Comparison of ENCODE assay signal across 17 mouse cellular contexts in genomic region chr5:140371671-140372070, GRCm38 (mm10). TPM values are rescaled to one million over a fixed set of nuclear protein-coding genes. Genes with fewer than 3 reads are reported as not detected.
A peak's percentile ranks its signal among the peaks of the same experiment; 100 is the strongest.
DNase-seq lines count a peak whose midpoint lies in the region; ATAC-seq and TF ChIP-seq lines count a peak whose summit lies in the region.
"Had no signal": no experiment of that assay in that cellular context is flagged by ENCODE, and none has a peak within 500 bp of the region (broad histone marks: within the 10 kb centered on the region; RNA-seq: fewer than 3 reads in every experiment).

No protein-coding gene starts in this region.

- WGBS in liver, adult 2 months, result 88% methylated on average over 3 of the region's 3 CpGs
- WGBS in liver, embryonic 11.5 days, result 81% methylated on average over 3 of the region's 3 CpGs

- H3K4me1 ChIP-seq in liver, adult 2 months (ENCODE audit: control insufficient read depth, insufficient read depth, low read length), result peaks cover 31% of the 10 kb centered on the region
- peaks cover 30% of the 10 kb centered on the region for H3K4me1 ChIP-seq in liver, embryonic 11.5 days (replicated peaks; ENCODE audit: control insufficient read depth, insufficient read depth, low read length)
- H3K4me1 ChIP-seq: embryonic facial prominence, embryonic 12.5 days had no signal

- no peaks in the 10 kb centered on the region for H3K36me3 ChIP-seq in liver, adult 2 months (ENCODE audit: control insufficient read depth, insufficient read depth, low read length)
- no peaks in the 10 kb centered on the region for H3K36me3 ChIP-seq in liver, embryonic 11.5 days (ENCODE audit: control insufficient read depth, insufficient read depth, low read length)
- H3K36me3 ChIP-seq: hindbrain, embryonic 10.5 days; neural tube, embryonic 15.5 days had no signal

- H3K9me3 ChIP-seq in liver, embryonic 11.5 days (ENCODE audit: control insufficient read depth, low read length), result no peaks in the 10 kb centered on the region
- H3K9me3 ChIP-seq: embryonic facial prominence, embryonic 12.5 days; hindbrain, embryonic 10.5 days; neural tube, embryonic 15.5 days had no signal

- TF ChIP-seq POLR2A in liver, adult 2 months (IDR thresholded peaks at IDR 0.05; ENCODE audit: extremely low read depth, insufficient read depth, low read length), result no peak

- no peaks in the 10 kb centered on the region for H3K27me3 ChIP-seq in liver, adult 2 months (ENCODE audit: control insufficient read depth, insufficient read depth, low read length)
- no peaks in the 10 kb centered on the region for H3K27me3 ChIP-seq in liver, embryonic 11.5 days (replicated peaks; ENCODE audit: control insufficient read depth, insufficient read depth, low read length)
- H3K27me3 ChIP-seq: embryonic facial prominence, embryonic 12.5 days; neural tube, embryonic 15.5 days had no signal

- no peak overlapping the region for H3K4me3 ChIP-seq in liver, adult 2 months (ENCODE audit: insufficient read depth, low read depth, low read length)
- no peak overlapping the region for H3K4me3 ChIP-seq in liver, embryonic 11.5 days (ENCODE audit: low read depth, low read length)
- H3K4me3 ChIP-seq: embryonic facial prominence, embryonic 12.5 days; gastrocnemius, adult 2 months; hindbrain, embryonic 10.5 days; neural tube, embryonic 15.5 days had no signal

- H3K4me2 ChIP-seq in liver, embryonic 11.5 days, result no peak overlapping the region
- H3K4me2 ChIP-seq: embryonic facial prominence, embryonic 12.5 days; neural tube, embryonic 15.5 days had no signal

- ATAC-seq in liver, embryonic 11.5 days (replicated peaks; ENCODE audit: low FRiP score), result no peak
- ATAC-seq: lung, postnatal 0 days had no signal

- TF ChIP-seq CTCF in liver, adult 2 months (IDR thresholded peaks at IDR 0.05; ENCODE audit: low read depth, low read length), result no peak

- peak overlapping the region; percentile 63 for H3K27ac ChIP-seq in liver, adult 2 months (replicated peaks; ENCODE audit: insufficient read depth, low read depth, low read length)
- H3K27ac ChIP-seq in liver, embryonic 11.5 days (ENCODE audit: low read depth, low read length), result no peak overlapping the region
- H3K27ac ChIP-seq: embryonic facial prominence, embryonic 12.5 days; hindbrain, embryonic 10.5 days; neural tube, embryonic 15.5 days had no signal

- peaks cover 32% of the 10 kb centered on the region for H3K79me2 ChIP-seq in liver, adult 2 months (ENCODE audit: control insufficient read depth, insufficient read depth, low read length)

- no peak for DNase-seq in liver, adult 2 months (ENCODE audit: extremely low read depth, low read depth, low spot score)
- no peak for DNase-seq in liver, embryonic 11.5 days (ENCODE audit: low spot score)
- peak; percentile 69 for DNase-seq in layer of hippocampus, adult 11-12 months (ENCODE audit: low spot score)
- peak; percentile 32 to 38 for DNase-seq in left cerebral cortex, adult 18-20 months (ENCODE audit: low spot score in 2 of 2)
- DNase-seq in right cerebral cortex, postnatal 10 days (ENCODE audit: low spot score in 2 of 2), result peak; percentile 36 to 73
- no peak for DNase-seq in thymus, postnatal 4 days
- DNase-seq in cerebellum, postnatal 36 days, result no peak
- DNase-seq in heart, postnatal 4 days, result no peak
- DNase-seq: adrenal gland, postnatal 14 days; cerebellum, adult 2 months; gastrocnemius, adult 2 months; kidney, adult 18-20 months; midbrain, embryonic 14.5 days had no signal

- no peak overlapping the region for H3K9ac ChIP-seq in liver, adult 2 months (ENCODE audit: low read depth, low read length)
- H3K9ac ChIP-seq in liver, embryonic 11.5 days (ENCODE audit: low read depth, low read length), result no peak overlapping the region
- H3K9ac ChIP-seq: embryonic facial prominence, embryonic 12.5 days; neural tube, embryonic 15.5 days had no signal

RNA-seq across cellular contexts. Expression of gene Snx8, which starts 17.4 kb away (rescaled TPM):
- 12.5 and 14.0 TPM in 2 replicates for total RNA-seq in liver, adult 2 months (2014; rRNA removed)
- polyA plus RNA-seq in liver, adult 2 months (2012; rRNA removed), result 10.2 and 11.2 TPM in 2 replicates
- 10.6 and 10.7 TPM in 2 replicates for polyA plus RNA-seq in liver, embryonic 11.5 days (2014; fragmentation: Nextera tagmentation; extraction: Ambion mirVana)
- 10 to 100 TPM; 14.4 to 15.6 TPM for total RNA-seq in left cerebral cortex, adult 18-20 months (2021)
- total RNA-seq in heart, postnatal 4 days (2021), result 10 to 100 TPM; 19.6 to 20.0 TPM

RNA-seq across cellular contexts. Expression of gene Mrm2, which starts 40.0 kb away (rescaled TPM):
- 6.8 and 8.0 TPM in 2 replicates for total RNA-seq in liver, adult 2 months (2014; rRNA removed)
- polyA plus RNA-seq in liver, adult 2 months (2012; rRNA removed), result 8.4 and 8.9 TPM in 2 replicates
- polyA plus RNA-seq in liver, embryonic 11.5 days (2014; fragmentation: Nextera tagmentation; extraction: Ambion mirVana), result 20.2 and 21.7 TPM in 2 replicates
- total RNA-seq in left cerebral cortex, adult 18-20 months (2021), result 10 to 100 TPM in 1 of 2 experiments, 1 to 10 TPM in 1; 9.5 to 12.2 TPM
- total RNA-seq in heart, postnatal 4 days (2021), result 1 to 10 TPM; 7.2 to 7.8 TPM

RNA-seq across cellular contexts. Expression of gene Eif3b, which starts 47.5 kb away (rescaled TPM):
- total RNA-seq in liver, adult 2 months (2014; rRNA removed), result 37.9 and 51.5 TPM in 2 replicates
- polyA plus RNA-seq in liver, adult 2 months (2012; rRNA removed), result 58.3 and 64.8 TPM in 2 replicates
- 210 and 213 TPM in 2 replicates for polyA plus RNA-seq in liver, embryonic 11.5 days (2014; fragmentation: Nextera tagmentation; extraction: Ambion mirVana)
- total RNA-seq in left cerebral cortex, adult 18-20 months (2021), result 10 to 100 TPM; 87.1 to 93.6 TPM
- 100 to 1,000 TPM; 118 to 122 TPM for total RNA-seq in heart, postnatal 4 days (2021)

RNA-seq across cellular contexts. Expression of gene Nudt1, which starts 50.2 kb away (rescaled TPM):
- total RNA-seq in liver, adult 2 months (2014; rRNA removed), result 20.7 and 25.3 TPM in 2 replicates
- polyA plus RNA-seq in liver, adult 2 months (2012; rRNA removed), result 15.8 and 20.2 TPM in 2 replicates
- polyA plus RNA-seq in liver, embryonic 11.5 days (2014; fragmentation: Nextera tagmentation; extraction: Ambion mirVana), result 58.3 and 62.3 TPM in 2 replicates
- total RNA-seq in left cerebral cortex, adult 18-20 months (2021), result 1 to 10 TPM; 6.5 to 7.8 TPM
- total RNA-seq in heart, postnatal 4 days (2021), result 10 to 100 TPM; 16.2 to 18.6 TPM

RNA-seq across cellular contexts. Expression of gene Mad1l1, which starts 50.3 kb away (rescaled TPM):
- 6.4 and 6.7 TPM in 2 replicates for total RNA-seq in liver, adult 2 months (2014; rRNA removed)
- polyA plus RNA-seq in liver, adult 2 months (2012; rRNA removed), result 13.0 and 14.4 TPM in 2 replicates
- polyA plus RNA-seq in liver, embryonic 11.5 days (2014; fragmentation: Nextera tagmentation; extraction: Ambion mirVana), result 43.0 and 43.4 TPM in 2 replicates
- total RNA-seq in left cerebral cortex, adult 18-20 months (2021), result 10 to 100 TPM; 14.3 to 19.3 TPM
- 10 to 100 TPM; 22.1 to 28.5 TPM for total RNA-seq in heart, postnatal 4 days (2021)

Comparison
In these comparisons a context has a peak if more than half of its experiments do, and no peak if none do; other contexts are left out.
1. DNase-seq: peak in layer of hippocampus, adult 11-12 months (single experiment), left cerebral cortex, adult 18-20 months (2 of 2) and right cerebral cortex, postnatal 10 days (2 of 2); none in liver, adult 2 months (single experiment), liver, embryonic 11.5 days (single experiment), thymus, postnatal 4 days (single experiment), cerebellum, postnatal 36 days (0 of 2) and heart, postnatal 4 days (single experiment).